Mouse (Mus musculus): ENCODE data around the gene Myo10.

DNA sequence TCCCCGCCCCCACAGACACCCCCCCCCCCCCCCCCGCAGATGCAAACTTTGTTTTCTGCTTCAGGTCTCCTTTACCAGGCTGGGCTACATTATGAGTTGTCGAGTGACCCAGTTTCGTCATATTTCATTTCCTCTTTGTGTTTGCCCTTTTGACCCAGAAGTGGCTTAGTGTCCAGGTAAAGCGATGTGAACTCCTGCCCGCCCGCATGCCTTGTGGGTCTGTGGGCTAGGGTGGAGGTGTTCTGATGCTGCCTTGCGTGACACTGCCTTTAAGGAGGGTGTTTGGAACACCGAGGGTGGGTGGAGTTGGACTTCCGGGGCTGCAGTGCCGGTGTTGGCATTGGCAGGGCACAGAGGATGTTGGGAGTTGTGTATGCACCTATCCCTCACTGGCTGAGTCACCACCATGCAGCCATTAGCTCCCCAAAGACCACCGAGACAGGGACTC is 236.3 kb downstream of the Myo10 start:
- TF ChIP-seq CTCF (IDR thresholded peaks at IDR 0.05; ENCODE audit: low read depth, low read length): no peak
- no peak for TF ChIP-seq POLR2A (IDR thresholded peaks at IDR 0.05; ENCODE audit: extremely low read depth, insufficient read depth, low read length)

All from liver, adult 2 months (tissue).